In the genomic region with DNA sequence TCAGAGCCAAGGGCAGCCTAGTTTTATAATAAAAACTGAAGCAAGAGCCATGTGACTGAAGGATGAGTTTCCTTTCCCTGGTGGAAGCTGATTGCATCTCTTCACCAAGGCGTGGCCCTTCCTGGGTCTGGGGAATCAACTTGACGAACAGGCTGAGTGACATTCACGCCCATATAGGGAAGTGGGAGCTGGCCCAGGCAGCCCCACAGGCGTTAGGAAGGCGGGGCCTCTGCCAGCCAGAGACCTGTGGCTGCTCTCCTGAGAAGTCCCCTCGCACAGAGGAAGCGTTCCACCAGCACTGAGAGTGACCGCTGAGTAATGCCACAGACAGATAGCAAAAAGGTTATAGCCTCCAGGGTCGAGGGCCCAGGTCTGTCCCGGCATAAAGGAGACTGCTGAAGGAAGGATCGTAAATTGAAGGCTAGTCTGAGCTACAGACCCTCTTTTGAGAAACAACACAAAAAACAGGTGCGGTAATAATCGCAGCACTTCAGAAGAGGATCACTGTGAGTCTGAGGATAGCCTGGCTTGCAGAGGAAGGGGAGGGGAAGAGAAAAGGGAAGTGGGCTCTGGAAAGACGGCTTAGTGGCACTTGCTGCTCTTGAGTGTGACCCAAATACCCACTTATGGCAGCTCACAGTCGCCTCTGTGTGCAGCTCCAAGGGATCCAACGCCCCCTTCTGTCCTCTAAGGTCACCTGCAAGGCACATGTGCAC, we compare ENCODE assay signal across 8 mouse cellular contexts. TPM values are rescaled to one million over a fixed set of nuclear protein-coding genes. Genes with fewer than 3 reads are reported as not detected.
DNase-seq lines count a peak whose midpoint lies in the region; ATAC-seq lines count a peak whose summit lies in the region.

No protein-coding gene starts in this region.

- H3K36me3 ChIP-seq in embryonic facial prominence, embryonic 11.5 days (replicated peaks; ENCODE audit: control insufficient read depth, insufficient read depth, low read depth, low read length): no peaks in the 10 kb centered on the region
- H3K36me3 ChIP-seq in heart, embryonic 12.5 days: no peaks in the 10 kb centered on the region
- H3K36me3 ChIP-seq in kidney, embryonic 16.5 days (ENCODE audit: insufficient read depth, low read length): no peaks in the 10 kb centered on the region

- H3K4me2 ChIP-seq in embryonic facial prominence, embryonic 11.5 days (ENCODE audit: low read depth, low read length): no peak overlapping the region
- H3K4me2 ChIP-seq in heart, embryonic 12.5 days: peak overlapping the region; percentile 66
- peak overlapping the region; percentile 64 for H3K4me2 ChIP-seq in kidney, embryonic 16.5 days (replicated peaks; ENCODE audit: low read depth, low read length)

- no peak overlapping the region for H3K9ac ChIP-seq in embryonic facial prominence, embryonic 11.5 days (replicated peaks; ENCODE audit: low read length)
- H3K9ac ChIP-seq in heart, embryonic 12.5 days: peak overlapping the region; percentile 66
- H3K9ac ChIP-seq in kidney, embryonic 16.5 days (replicated peaks; ENCODE audit: low read length): peak overlapping the region; percentile 55

- ATAC-seq in embryonic facial prominence, embryonic 11.5 days (replicated peaks; ENCODE audit: insufficient number of reproducible peaks, low FRiP score, low TSS enrichment, low read depth): no peak
- peak; percentile 60 for ATAC-seq in heart, embryonic 12.5 days (ENCODE audit: insufficient number of reproducible peaks, low FRiP score)
- ATAC-seq in kidney, embryonic 16.5 days (ENCODE audit: low FRiP score, low TSS enrichment): peak; percentile 32

- H3K4me1 ChIP-seq in embryonic facial prominence, embryonic 11.5 days (ENCODE audit: control insufficient read depth, insufficient read depth, low read length): no peaks in the 10 kb centered on the region
- H3K4me1 ChIP-seq in heart, embryonic 12.5 days (replicated peaks): peaks cover 16% of the 10 kb centered on the region
- peaks cover 15% of the 10 kb centered on the region; the same call in 1 of the 2 replicates for H3K4me1 ChIP-seq in kidney, embryonic 16.5 days (ENCODE audit: insufficient read depth, low read length)

- DNase-seq in CD4-positive, CD25-positive, alpha-beta regulatory T cell, adult 2 months (ENCODE audit: low read depth, low spot score): peak; percentile 85
- DNase-seq in ZHBTc4 (ENCODE audit: low read depth, low spot score): peak; percentile 95
- peak; percentile 62 for DNase-seq in embryonic facial prominence, embryonic 11.5 days (ENCODE audit: low spot score)
- peak; percentile 86 to 91 for DNase-seq in lung, postnatal 4 days
- peak; percentile 83 for DNase-seq in retina, embryonic 14.5 days (ENCODE audit: low spot score)
- no peak for DNase-seq in frontal cortex, postnatal 25 days (ENCODE audit: low spot score in 2 of 2)

- H3K27ac ChIP-seq in embryonic facial prominence, embryonic 11.5 days (replicated peaks; ENCODE audit: low read depth, low read length): no peak overlapping the region
- H3K27ac ChIP-seq in heart, embryonic 12.5 days (ENCODE audit: poor library complexity, severe bottlenecking): peak overlapping the region; percentile 89
- peak overlapping the region; percentile 83 for H3K27ac ChIP-seq in kidney, embryonic 16.5 days (ENCODE audit: low read length)

- H3K9me3 ChIP-seq in embryonic facial prominence, embryonic 11.5 days (replicated peaks; ENCODE audit: control insufficient read depth, low read length): no peaks in the 10 kb centered on the region
- H3K9me3 ChIP-seq in heart, embryonic 12.5 days (replicated peaks): no peaks in the 10 kb centered on the region
- H3K9me3 ChIP-seq in kidney, embryonic 16.5 days (ENCODE audit: low read length): no peaks in the 10 kb centered on the region

- 2% methylated on average over 16 of the region's 16 CpGs for WGBS in embryonic facial prominence, embryonic 11.5 days
- 1% methylated on average over 16 of the region's 16 CpGs for WGBS in heart, embryonic 12.5 days
- 1% methylated on average over 16 of the region's 16 CpGs for WGBS in kidney, embryonic 16.5 days

- no peaks in the 10 kb centered on the region for H3K27me3 ChIP-seq in embryonic facial prominence, embryonic 11.5 days (ENCODE audit: control insufficient read depth, insufficient read depth, low read length)
- no peaks in the 10 kb centered on the region for H3K27me3 ChIP-seq in heart, embryonic 12.5 days (replicated peaks)
- no peaks in the 10 kb centered on the region for H3K27me3 ChIP-seq in kidney, embryonic 16.5 days (ENCODE audit: insufficient read depth, low read length)

- no peak overlapping the region for H3K4me3 ChIP-seq in embryonic facial prominence, embryonic 11.5 days (ENCODE audit: low read depth, low read length)
- H3K4me3 ChIP-seq in heart, embryonic 12.5 days: peak overlapping the region; percentile 33
- peak overlapping the region; percentile 33 for H3K4me3 ChIP-seq in kidney, embryonic 16.5 days (ENCODE audit: low read length)

RNA-seq across cellular contexts. Expression of a gene that starts 5.2 kb away (rescaled TPM):
- 64.4 and 78.8 TPM in 2 replicates for polyA plus RNA-seq in embryonic facial prominence, embryonic 11.5 days (2014; fragmentation: Nextera tagmentation; extraction: Ambion mirVana)
- 55.6 and 59.2 TPM in 2 replicates for polyA plus RNA-seq in heart, embryonic 12.5 days (2016; fragmentation: Nextera tagmentation; extraction: Ambion mirVana)
- polyA plus RNA-seq in kidney, embryonic 16.5 days (2015; fragmentation: Nextera tagmentation; extraction: Ambion mirVana): 40.6 and 43.3 TPM in 2 replicates

RNA-seq across cellular contexts. Expression of a gene that starts 41.2 kb away (rescaled TPM):
- polyA plus RNA-seq in embryonic facial prominence, embryonic 11.5 days (2014; fragmentation: Nextera tagmentation; extraction: Ambion mirVana): 44.8 and 47.8 TPM in 2 replicates
- polyA plus RNA-seq in heart, embryonic 12.5 days (2016; fragmentation: Nextera tagmentation; extraction: Ambion mirVana): 39.9 and 42.1 TPM in 2 replicates
- polyA plus RNA-seq in kidney, embryonic 16.5 days (2015; fragmentation: Nextera tagmentation; extraction: Ambion mirVana): 54.3 and 62.4 TPM in 2 replicates

RNA-seq across cellular contexts. Expression of a gene that starts 41.3 kb away (rescaled TPM):
- 29.1 and 32.1 TPM in 2 replicates for polyA plus RNA-seq in embryonic facial prominence, embryonic 11.5 days (2014; fragmentation: Nextera tagmentation; extraction: Ambion mirVana)
- 32.7 and 34.0 TPM in 2 replicates for polyA plus RNA-seq in heart, embryonic 12.5 days (2016; fragmentation: Nextera tagmentation; extraction: Ambion mirVana)
- polyA plus RNA-seq in kidney, embryonic 16.5 days (2015; fragmentation: Nextera tagmentation; extraction: Ambion mirVana): 50.7 and 51.6 TPM in 2 replicates

Comparison
In these comparisons a context has a peak if more than half of its experiments do, and no peak if none do; other contexts are left out.
1. DNase-seq: peak in CD4-positive, CD25-positive, alpha-beta regulatory T cell, adult 2 months (single experiment), ZHBTc4 (single experiment), embryonic facial prominence, embryonic 11.5 days (single experiment), lung, postnatal 4 days (2 of 2) and retina, embryonic 14.5 days (single experiment); none in frontal cortex, postnatal 25 days (0 of 2).